Mouse (Mus musculus): Measurements from ENCODE around the gene Fgf22. TPM values are rescaled to one million over a fixed set of nuclear protein-coding genes. Genes with fewer than 3 reads are reported as not detected.

Gene Fgf22
- total RNA-seq, 1 experiment, result 1.5 TPM

DNA sequence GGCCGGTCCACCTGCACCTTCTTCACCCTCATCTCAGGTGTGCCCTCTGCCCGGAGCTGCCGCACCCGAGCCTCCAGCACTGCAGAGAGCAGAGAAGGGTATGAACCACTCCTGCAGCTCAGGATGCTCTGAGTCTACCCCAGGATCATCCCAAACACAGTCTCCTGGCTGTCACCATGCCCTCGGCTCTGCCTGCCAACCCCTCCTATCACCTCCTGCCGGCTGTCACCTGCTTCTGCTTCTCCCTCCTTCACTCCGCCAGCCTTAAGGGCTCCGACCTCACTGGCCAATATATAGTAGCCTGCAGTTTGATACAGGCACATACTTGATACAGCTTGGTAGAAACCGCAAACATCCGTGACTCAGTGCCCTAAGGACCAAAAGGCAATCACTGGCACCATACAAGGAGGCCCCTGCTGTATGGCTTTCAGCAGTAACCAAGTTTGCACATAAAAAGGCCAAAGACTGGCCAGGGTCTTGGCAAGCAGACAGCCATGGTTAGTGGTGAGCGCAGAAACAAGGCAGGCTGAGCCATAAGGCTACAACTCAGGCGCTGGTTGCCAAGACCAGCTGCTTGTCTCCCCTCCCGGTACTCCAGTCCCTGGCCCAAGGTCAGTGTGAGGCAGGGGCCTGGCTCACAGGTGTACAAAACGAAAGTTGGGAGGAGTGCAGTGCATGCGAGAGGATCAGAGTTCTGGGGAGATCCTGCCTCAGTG, 11.1 kb upstream of the Fgf22 start:
- Histone ChIP-seq H3K27ac (ENCODE audit: insufficient read depth, low read depth, low read length, poor library complexity, severe bottlenecking) (no peak overlapping the region), H3K4me3 (ENCODE audit: insufficient read depth in 1 of 2, low read depth in 1 of 2, low read length in 2 of 2, poor library complexity in 1 of 2, severe bottlenecking in 1 of 2) (no peak overlapping the region)

DNA sequence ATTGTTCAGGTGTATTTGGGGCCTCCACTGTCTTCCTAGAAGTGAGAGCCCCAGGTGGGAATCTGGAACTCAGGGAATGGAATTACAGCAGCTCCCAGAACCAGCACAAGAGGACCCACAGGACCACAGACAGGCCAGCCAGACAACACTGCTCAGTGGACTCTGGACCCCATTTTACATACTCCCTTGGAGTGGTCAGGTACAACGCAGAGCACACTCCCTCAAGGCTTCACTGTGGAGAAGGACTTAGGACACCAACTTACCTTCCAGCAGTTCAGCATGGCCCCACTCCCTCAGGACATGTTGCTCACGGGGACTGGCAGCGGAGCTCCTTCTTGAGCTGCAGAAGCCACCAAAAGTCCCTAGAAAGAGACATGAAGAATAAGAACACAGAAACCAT, 9.5 kb upstream of the Fgf22 start:
- H3K4me1 ChIP-seq (ENCODE audit: control insufficient read depth in 2 of 2, insufficient read depth in 2 of 2, low read length in 2 of 2, poor library complexity in 1 of 2), result peaks cover 0 to 3% of the 10 kb centered on the region in 2 experiments; a peak in 2 of 4 replicates
- no peak for TF ChIP-seq CHD2 (IDR thresholded peaks at IDR 0.05; ENCODE audit: low read depth, low read length)
- H3K27ac ChIP-seq (ENCODE audit: insufficient read depth, low read depth, low read length, poor library complexity, severe bottlenecking), result no peak overlapping the region
- no peak for DNase-seq (ENCODE audit: low read depth, low spot score)
- H3K9me3 ChIP-seq (ENCODE audit: control insufficient read depth, insufficient read depth, low read depth, low read length), result peaks cover 8% of the 10 kb centered on the region; the same call in 1 of the 2 replicates
- H3K4me3 ChIP-seq (ENCODE audit: insufficient read depth in 1 of 2, low read depth in 1 of 2, low read length in 2 of 2, poor library complexity in 1 of 2, severe bottlenecking in 1 of 2), result peak overlapping the region; percentile 79 to 89; a peak in 3 of 4 replicates
- peak overlapping the region; percentile 17; the same call in 1 of the 2 replicates for H3K9ac ChIP-seq (ENCODE audit: insufficient read depth, low read depth, low read length, poor library complexity, severe bottlenecking)
- H3K36me3 ChIP-seq (ENCODE audit: control insufficient read depth, insufficient read depth, low read length, poor library complexity, severe bottlenecking), result peaks cover 30% of the 10 kb centered on the region
- in situ Hi-C loops (cut with MboI; ENCODE audit: low sequenced_read_pairs in 2 of 2, unreplicated experiment in 2 of 2), result no loop called here

More for the DNA sequence above, 11.1 kb upstream of the Fgf22 start:
- Histone ChIP-seq H3K9ac (ENCODE audit: insufficient read depth, low read depth, low read length, poor library complexity, severe bottlenecking) (no peak overlapping the region), H3K9me3 (ENCODE audit: control insufficient read depth, insufficient read depth, low read depth, low read length) (peaks cover 16% of the 10 kb centered on the region; the same call in 1 of the 2 replicates), H3K36me3 (ENCODE audit: control insufficient read depth, insufficient read depth, low read length, poor library complexity, severe bottlenecking) (peaks cover 46% of the 10 kb centered on the region), H3K4me1 (ENCODE audit: control insufficient read depth in 2 of 2, insufficient read depth in 2 of 2, low read length in 2 of 2, poor library complexity in 1 of 2) (peaks cover 0 to 3% of the 10 kb centered on the region in 2 experiments; a peak in 2 of 4 replicates)
- in situ Hi-C loops (cut with MboI; ENCODE audit: low sequenced_read_pairs in 2 of 2, unreplicated experiment in 2 of 2), result no loop called here
- DNase-seq (ENCODE audit: low read depth, low spot score), result no peak
- TF ChIP-seq MAFK (IDR thresholded peaks at IDR 0.05; ENCODE audit: insufficient read depth, low read depth, low read length) (no peak), CHD2 (IDR thresholded peaks at IDR 0.05; ENCODE audit: low read depth, low read length) (no peak), HCFC1 (IDR thresholded peaks at IDR 0.05; ENCODE audit: borderline replicate concordance, insufficient read depth, low read length) (no peak), ZNF384 (IDR thresholded peaks at IDR 0.05; ENCODE audit: low read depth, low read length) (no peak), ZC3H11A (IDR thresholded peaks at IDR 0.05; ENCODE audit: borderline replicate concordance, low read depth, low read length) (no peak)

DNA sequence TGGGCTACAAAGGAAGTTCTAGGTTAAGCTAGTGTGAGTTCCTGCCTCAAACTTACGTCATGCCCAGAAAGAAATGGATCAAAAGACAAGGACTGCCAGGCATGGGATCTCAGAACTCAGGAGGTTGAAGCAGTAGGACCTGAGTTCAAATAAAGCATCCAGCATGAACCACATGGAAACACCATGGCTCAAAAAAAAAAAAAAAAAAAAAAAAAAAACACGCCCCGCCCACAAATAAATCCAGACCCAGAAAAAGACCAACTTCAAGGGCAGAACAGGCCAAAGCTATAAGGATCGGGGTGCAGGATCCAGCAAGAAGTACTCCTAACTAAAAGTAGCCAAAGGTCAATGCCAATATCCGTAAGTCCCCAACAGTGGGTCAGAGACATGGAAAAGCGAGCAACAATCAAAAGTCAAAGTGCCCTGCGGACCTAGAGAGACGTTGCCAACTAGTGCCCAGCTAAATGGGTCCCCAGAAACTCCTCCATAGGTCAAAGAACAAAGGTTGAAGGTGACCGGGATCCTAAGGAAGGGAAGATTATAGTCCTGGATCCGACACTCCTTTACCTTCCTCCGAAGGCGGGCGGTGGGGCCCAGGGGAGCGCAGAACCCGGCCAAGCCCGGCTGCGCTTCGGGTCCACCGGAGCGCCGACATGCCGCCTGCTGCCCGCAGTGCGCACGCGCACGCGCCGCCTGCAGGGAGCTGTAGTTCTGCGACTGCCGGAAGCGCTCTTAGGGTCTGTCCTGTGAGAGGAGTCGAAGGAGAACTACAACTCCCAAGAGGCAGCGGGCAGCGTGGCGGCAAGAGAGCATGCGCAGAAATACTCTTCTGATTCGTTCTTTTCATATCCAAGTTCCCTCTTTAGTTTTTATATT, 8.7 kb upstream of the Fgf22 start, which contains the start of gene Polrmt:
Gene Polrmt, minus strand, starts transcription at position 684 of the 876 bp plus-strand sequence.
- in situ Hi-C loops (cut with MboI; ENCODE audit: low sequenced_read_pairs in 2 of 2, unreplicated experiment in 2 of 2), result no loop called here
- Histone ChIP-seq H3K4me1 (ENCODE audit: control insufficient read depth in 2 of 2, insufficient read depth in 2 of 2, low read length in 2 of 2, poor library complexity in 1 of 2) (peaks cover 0 to 3% of the 10 kb centered on the region in 2 experiments; a peak in 2 of 4 replicates), H3K36me3 (ENCODE audit: control insufficient read depth, insufficient read depth, low read length, poor library complexity, severe bottlenecking) (peaks cover 23% of the 10 kb centered on the region), H3K9ac (ENCODE audit: insufficient read depth, low read depth, low read length, poor library complexity, severe bottlenecking) (peak within 1 kb of the TSS; percentile 91), H3K4me3 (ENCODE audit: insufficient read depth in 1 of 2, low read depth in 1 of 2, low read length in 2 of 2, poor library complexity in 1 of 2, severe bottlenecking in 1 of 2) (peak within 1 kb of the TSS; percentile 79 to 89), H3K9me3 (ENCODE audit: control insufficient read depth, insufficient read depth, low read depth, low read length) (peaks cover 4% of the 10 kb centered on the region; the same call in 1 of the 2 replicates), H3K27ac (ENCODE audit: insufficient read depth, low read depth, low read length, poor library complexity, severe bottlenecking) (no peak within 1 kb of the TSS)
- TF ChIP-seq CHD2 (IDR thresholded peaks at IDR 0.05; ENCODE audit: low read depth, low read length) (no peak), ZNF384 (IDR thresholded peaks at IDR 0.05; ENCODE audit: low read depth, low read length) (peak; percentile 96), MAFK (IDR thresholded peaks at IDR 0.05; ENCODE audit: insufficient read depth, low read depth, low read length) (no peak), ZC3H11A (IDR thresholded peaks at IDR 0.05; ENCODE audit: borderline replicate concordance, low read depth, low read length) (no peak), HCFC1 (IDR thresholded peaks at IDR 0.05; ENCODE audit: borderline replicate concordance, insufficient read depth, low read length) (peak; percentile 99)
- DNase-seq (ENCODE audit: low read depth, low spot score), result peak; percentile 95

DNA sequence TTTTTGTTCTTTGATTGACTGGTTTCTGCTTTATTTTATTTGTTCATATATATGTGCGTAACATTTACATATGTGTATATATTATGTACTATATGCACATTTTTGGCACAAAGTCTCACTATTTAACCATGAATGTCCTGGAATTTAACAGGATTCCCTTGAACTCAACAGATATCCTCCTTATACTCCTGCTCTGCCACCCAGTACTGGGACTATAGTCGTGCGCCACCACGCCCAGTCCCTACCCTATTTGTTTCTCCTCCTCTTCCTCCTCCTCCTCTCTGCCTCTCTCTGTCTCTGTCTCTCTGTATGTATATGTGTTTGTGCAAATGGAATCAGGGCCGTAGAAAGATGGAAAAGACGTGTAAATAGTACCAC, 8.1 kb upstream of the Fgf22 start:
- DNase-seq (ENCODE audit: low read depth, low spot score), result no peak
- peaks cover 0 to 3% of the 10 kb centered on the region in 2 experiments; a peak in 2 of 4 replicates for H3K4me1 ChIP-seq (ENCODE audit: control insufficient read depth in 2 of 2, insufficient read depth in 2 of 2, low read length in 2 of 2, poor library complexity in 1 of 2)
- H3K36me3 ChIP-seq (ENCODE audit: control insufficient read depth, insufficient read depth, low read length, poor library complexity, severe bottlenecking), result peaks cover 17% of the 10 kb centered on the region
- TF ChIP-seq MAFK (IDR thresholded peaks at IDR 0.05; ENCODE audit: insufficient read depth, low read depth, low read length) (no peak), ZC3H11A (IDR thresholded peaks at IDR 0.05; ENCODE audit: borderline replicate concordance, low read depth, low read length) (no peak), ZNF384 (IDR thresholded peaks at IDR 0.05; ENCODE audit: low read depth, low read length) (no peak), HCFC1 (IDR thresholded peaks at IDR 0.05; ENCODE audit: borderline replicate concordance, insufficient read depth, low read length) (no peak), CHD2 (IDR thresholded peaks at IDR 0.05; ENCODE audit: low read depth, low read length) (no peak)
- H3K9me3 ChIP-seq (ENCODE audit: control insufficient read depth, insufficient read depth, low read depth, low read length), result no peaks in the 10 kb centered on the region
- peak overlapping the region in 1 of 2 experiments; percentile 32; a peak in 1 of 4 replicates for H3K4me3 ChIP-seq (ENCODE audit: insufficient read depth in 1 of 2, low read depth in 1 of 2, low read length in 2 of 2, poor library complexity in 1 of 2, severe bottlenecking in 1 of 2)
- in situ Hi-C loops (cut with MboI; ENCODE audit: low sequenced_read_pairs in 2 of 2, unreplicated experiment in 2 of 2), result no loop called here
- H3K9ac ChIP-seq (ENCODE audit: insufficient read depth, low read depth, low read length, poor library complexity, severe bottlenecking), result no peak overlapping the region
- no peak overlapping the region for H3K27ac ChIP-seq (ENCODE audit: insufficient read depth, low read depth, low read length, poor library complexity, severe bottlenecking)
